Mouse (Mus musculus) ZHBTc4 (cell line): ENCODE measurements around the gene Stx6.

Experiments used
- DNase-seq: peaks from one replicate; pipeline ENCODE4 v3.0.0-alpha.2; 2011; ENCODE audit warnings: low read depth, low spot score

Stx6 gene

GRCm38 (mm10) chr1:155205822-155206660 is 47.5 kb downstream of the Stx6 start:
- DNase-seq = no peak

- DNase-seq = no peak
Measured at GRCm38 (mm10) chr1:155207859-155208258, 49.3 kb downstream of the Stx6 start.

GRCm38 (mm10) chr1:155210011-155210763 is 51.7 kb downstream of the Stx6 start:
- DNase-seq = no peak

GRCm38 (mm10) chr1:155211017-155211416 is 52.5 kb downstream of the Stx6 start:
- no peak for DNase-seq

GRCm38 (mm10) chr1:155212081-155212480 is 53.6 kb downstream of the Stx6 start:
- DNase-seq = no peak

- DNase-seq = no peak
Measured at GRCm38 (mm10) chr1:155212493-155212892, 54.0 kb downstream of the Stx6 start.

- DNase-seq = no peak
Measured at GRCm38 (mm10) chr1:155212936-155213774, 54.6 kb downstream of the Stx6 start.

- no peak for DNase-seq
Measured at GRCm38 (mm10) chr1:155213912-155214311, 55.4 kb downstream of the Stx6 start.

- no peak for DNase-seq
Measured at GRCm38 (mm10) chr1:155215066-155215764, 56.7 kb downstream of the Stx6 start.

- no peak for DNase-seq
Measured at GRCm38 (mm10) chr1:155216313-155216712, 57.8 kb downstream of the Stx6 start.

- DNase-seq = no peak
Measured at GRCm38 (mm10) chr1:155216844-155217243, 58.3 kb downstream of the Stx6 start.

- peak; percentile 67 for DNase-seq
Measured at GRCm38 (mm10) chr1:155217865-155218541, 59.5 kb downstream of the Stx6 start.

- no peak for DNase-seq
Measured at GRCm38 (mm10) chr1:155218924-155219323, 60.4 kb downstream of the Stx6 start.

- DNase-seq = no peak
Measured at GRCm38 (mm10) chr1:155222101-155222669, 63.7 kb downstream of the Stx6 start.

- no peak for DNase-seq
Measured at GRCm38 (mm10) chr1:155223036-155223435, 64.5 kb downstream of the Stx6 start.

- peak; percentile 94 for DNase-seq
Measured at GRCm38 (mm10) chr1:155223849-155224554, 65.5 kb downstream of the Stx6 start.

- no peak for DNase-seq
Measured at GRCm38 (mm10) chr1:155229464-155230411, 71.2 kb downstream of the Stx6 start.

- peak; percentile 28 for DNase-seq
Measured at GRCm38 (mm10) chr1:155232385-155232784, 73.9 kb downstream of the Stx6 start.

- DNase-seq = no peak
Measured at GRCm38 (mm10) chr1:155232786-155233185, 74.3 kb downstream of the Stx6 start.
